Mouse (Mus musculus): ENCODE measurements around the gene Gm5724.

- TF ChIP-seq CTCF (IDR thresholded peaks at IDR 0.05; ENCODE audit: control insufficient read depth, insufficient read depth, insufficient read length) (no peak), USF1 (IDR thresholded peaks at IDR 0.05; ENCODE audit: low read depth) (no peak)
Measured at GRCm38 (mm10) chr6:141691246-141691645, 82.4 kb downstream of the Gm5724 start.
